Mouse (Mus musculus) heart, adult 2 months (tissue): Measurements from ENCODE around the gene Ptprn2. TPM values are rescaled to one million over a fixed set of nuclear protein-coding genes. Genes with fewer than 3 reads are reported as not detected.

Experiments
- DNase-seq, 2 experiments: peaks; one replicate each; pipeline ENCODE4 v3.0.0; 2021
- H3K27ac ChIP-seq: fragments of 200-600 bp; 2 replicates; pipeline ENCODE4 v1.8.1; 2022
- H3K27me3 ChIP-seq: fragments of 200-500 bp; 2 replicates; pipeline ENCODE4 v1.6.1; 2012; ENCODE audit warnings: mild to moderate bottlenecking, low read length, inconsistent platforms, mixed read lengths; ENCODE audit not compliant: control insufficient read depth, insufficient read depth
- H3K36me3 ChIP-seq: fragments of 200-500 bp; 2 replicates; pipeline ENCODE4 v1.6.1; 2012; ENCODE audit warnings: low read length, inconsistent platforms; ENCODE audit not compliant: control insufficient read depth, insufficient read depth
- H3K4me1 ChIP-seq: fragments of 200-500 bp; 2 replicates; pipeline ENCODE4 v1.6.1; 2011; ENCODE audit warnings: low read length; ENCODE audit not compliant: control insufficient read depth, insufficient read depth
- H3K4me3 ChIP-seq: fragments of 200-600 bp; 2 replicates; pipeline ENCODE4 v1.8.1; 2022
- H3K79me2 ChIP-seq: fragments of 200-500 bp; replicated peaks from 2 replicates; pipeline ENCODE4 v1.6.1; 2012; ENCODE audit warnings: mild to moderate bottlenecking, inconsistent platforms, low read length, moderate library complexity, mixed read lengths; ENCODE audit not compliant: control insufficient read depth, insufficient read depth
- H3K9ac ChIP-seq: fragments of 200-500 bp; 2 replicates; pipeline ENCODE4 v1.6.1; 2012; ENCODE audit warnings: low read depth, mild to moderate bottlenecking, control low read depth, inconsistent platforms, low read length, mixed read lengths
- CTCF ChIP-seq: fragments of 200-600 bp; IDR thresholded peaks from 2 replicates; pipeline ENCODE4 v1.8.1; 2022; ENCODE audit warnings: antibody characterized with exemption, mild to moderate bottlenecking, moderate library complexity
- EP300 ChIP-seq: fragments of 200-500 bp; IDR thresholded peaks from 2 replicates; pipeline ENCODE4 v1.6.1; 2011; ENCODE audit warnings: low read depth, low read length, control low read depth; ENCODE audit not compliant: insufficient read depth
- POLR2A ChIP-seq: fragments of 200-500 bp; IDR thresholded peaks from 2 replicates; pipeline ENCODE4 v1.6.1; 2011; ENCODE audit warnings: mild to moderate bottlenecking, low read depth, low read length, control low read depth; ENCODE audit not compliant: insufficient read depth
- WGBS: fragments of 180-500 bp; shearing (Covaris S2); methylation state at CpG from one replicate; pipeline ENCODE4 v1.1.7; 2018; 5-methylcytosine and 5-hydroxymethylcytosine counted together
- intact Hi-C: fragments of 180-260 bp; cut with DNase I; formaldehyde crosslinking; loops from one replicate; pipeline ENCODE4 v1.15.1; 2025
- polyA plus RNA-seq: library from polyadenylated mRNA; depleted of rRNA; stranded (reverse); fragments of >200 nt; gene quantifications from 2 replicates; pipeline ENCODE4 v1.2.3, GENCODE M21; 2012
- total RNA-seq, 2 experiments: library from RNA; stranded (reverse); gene quantifications; 2 replicates each; pipeline ENCODE4 v1.2.3; 2021

Gene Ptprn2
- total and polyA plus RNA-seq, 3 experiments = 0.21 to 0.23 TPM; not detected in 1

GRCm38 (mm10) chr12:117049829-117050228, 564.3 kb downstream of the Ptprn2 start:
- Histone ChIP-seq H3K9ac (no peak overlapping the region), H3K4me3 (no peak overlapping the region), H3K27me3 (no peaks in the 10 kb centered on the region), H3K36me3 (no peaks in the 10 kb centered on the region), H3K4me1 (no peaks in the 10 kb centered on the region), H3K27ac (no peak overlapping the region), H3K79me2 (no peaks in the 10 kb centered on the region)
- 80% methylated on average over 10 of the region's 10 CpGs for WGBS
- intact Hi-C loops = no loop called here
- DNase-seq = no peak
- TF ChIP-seq CTCF (no peak), POLR2A (no peak), EP300 (no peak)

DNA sequence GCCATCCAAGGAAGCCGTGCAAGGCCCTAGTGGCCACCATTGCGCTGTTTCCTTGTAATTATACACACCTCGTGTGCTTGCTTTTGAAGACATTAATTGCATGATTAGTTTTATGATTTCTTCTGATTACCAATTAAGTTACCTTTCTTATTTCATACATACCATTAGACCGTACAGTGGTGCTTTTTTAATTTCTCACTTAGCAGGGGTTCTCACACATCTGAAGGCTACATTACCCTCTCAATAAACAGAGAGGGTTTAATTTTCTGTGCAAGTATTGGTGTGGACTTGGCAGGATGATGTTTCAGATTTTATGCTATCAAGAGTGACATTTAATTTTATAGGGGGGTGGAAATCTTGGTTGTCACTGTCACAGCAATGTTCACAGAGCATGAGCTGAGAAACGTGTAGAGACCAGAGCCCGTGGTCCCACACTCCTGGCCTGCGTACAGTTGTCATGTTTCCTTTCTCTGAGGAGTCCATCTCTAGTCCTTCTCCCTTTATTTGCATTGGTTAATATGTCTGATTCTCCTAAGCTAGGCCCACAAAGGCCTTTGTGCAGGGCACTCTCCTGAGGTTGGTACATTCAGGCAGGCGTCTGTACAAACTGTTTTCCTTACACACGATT, 567.8 kb downstream of the Ptprn2 start:
- Histone ChIP-seq H3K4me3 (no peak overlapping the region), H3K9ac (no peak overlapping the region), H3K4me1 (no peaks in the 10 kb centered on the region), H3K27me3 (no peaks in the 10 kb centered on the region), H3K27ac (no peak overlapping the region), H3K79me2 (no peaks in the 10 kb centered on the region), H3K36me3 (no peaks in the 10 kb centered on the region)
- TF ChIP-seq POLR2A (no peak), CTCF (no peak), EP300 (no peak)
- WGBS = 84% methylated on average over 9 of the region's 9 CpGs
- intact Hi-C loops = no loop called here
- no peak for DNase-seq

DNA sequence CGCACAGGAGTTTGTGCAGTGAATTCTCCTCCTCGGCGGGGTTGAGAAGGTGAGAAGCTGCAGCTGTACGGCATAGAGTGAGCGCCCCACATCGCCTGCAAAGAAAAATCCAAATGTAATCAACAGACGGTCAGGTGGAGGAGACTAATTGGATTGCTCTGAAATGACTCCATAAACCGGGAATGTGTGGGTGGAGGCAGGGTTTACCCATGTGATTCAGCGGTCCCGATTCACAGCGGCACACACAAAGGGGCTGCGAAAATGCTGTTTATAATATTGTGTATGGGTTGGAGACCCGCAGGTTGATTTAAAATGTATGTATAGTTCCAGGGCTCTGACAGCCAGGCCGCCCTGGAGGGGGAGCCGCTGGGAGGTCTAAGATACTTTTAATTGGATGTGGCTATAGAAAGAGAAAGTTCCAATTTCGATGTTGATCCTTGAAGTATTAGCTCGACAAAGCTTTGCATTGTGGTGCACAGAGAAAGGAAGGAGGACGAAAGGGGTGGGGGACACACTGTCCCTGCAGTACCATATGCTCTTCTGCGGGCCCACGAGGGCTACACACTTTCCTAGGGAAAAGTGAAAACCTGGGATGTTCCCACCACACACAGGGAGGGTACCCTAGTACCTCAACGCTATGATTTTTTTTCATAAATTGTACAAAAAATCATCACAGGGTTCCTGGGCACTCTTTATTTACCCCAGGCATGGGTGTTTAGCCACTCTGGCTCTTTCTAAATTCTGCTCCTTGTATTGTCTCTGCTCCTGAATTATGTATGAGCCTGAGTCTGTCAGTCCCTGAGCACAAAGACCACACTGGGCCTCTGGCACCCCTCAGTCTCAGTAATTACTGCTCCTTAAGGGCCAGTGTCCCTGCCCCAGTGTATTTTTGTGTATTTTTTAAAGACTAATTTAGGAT, 568.6 kb downstream of the Ptprn2 start:
- Histone ChIP-seq H3K9ac (no peak overlapping the region), H3K27me3 (no peaks in the 10 kb centered on the region), H3K27ac (no peak overlapping the region), H3K4me1 (no peaks in the 10 kb centered on the region), H3K36me3 (no peaks in the 10 kb centered on the region), H3K4me3 (no peak overlapping the region), H3K79me2 (no peaks in the 10 kb centered on the region)
- no peak for DNase-seq
- intact Hi-C loops = no loop called here
- TF ChIP-seq POLR2A = no peak
- TF ChIP-seq EP300 = no peak
- TF ChIP-seq CTCF = no peak
- 56% methylated on average over 21 of the region's 21 CpGs for WGBS

DNA sequence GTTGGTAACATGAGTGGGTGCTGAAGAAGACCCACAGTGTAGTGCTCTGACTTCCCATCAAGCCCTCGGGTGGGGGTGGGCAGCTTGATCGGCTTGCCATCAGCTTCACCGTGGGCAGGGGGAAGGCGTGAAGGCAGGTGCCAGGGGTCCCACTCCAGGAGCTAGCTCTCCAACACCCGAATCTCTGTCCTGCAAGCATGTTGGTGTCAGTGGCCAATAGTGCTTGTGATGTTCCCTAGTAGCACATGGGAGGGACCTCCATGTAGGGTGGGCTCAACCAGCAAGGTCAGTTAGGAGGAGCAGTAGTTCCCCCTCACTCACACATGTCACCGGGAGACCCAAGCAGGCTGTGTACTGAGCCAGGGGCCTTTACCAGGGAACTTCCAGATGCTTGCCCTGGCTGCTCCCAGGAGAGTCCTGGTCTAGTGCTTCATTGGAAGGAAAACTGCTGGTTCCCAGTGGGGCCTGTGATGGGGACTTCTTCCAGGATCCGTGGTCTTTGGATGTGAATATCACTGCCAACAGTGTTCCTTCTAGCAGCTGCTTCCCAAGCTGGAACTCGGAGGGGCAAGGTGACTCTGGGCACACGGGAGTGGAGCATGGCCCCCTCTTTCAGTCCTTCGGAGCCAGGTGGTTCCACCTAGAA, 569.5 kb downstream of the Ptprn2 start:
- WGBS = 83% methylated on average over 10 of the region's 10 CpGs
- TF ChIP-seq POLR2A = no peak
- no peak for TF ChIP-seq EP300
- no peak for TF ChIP-seq CTCF
- Histone ChIP-seq H3K9ac (no peak overlapping the region), H3K27me3 (no peaks in the 10 kb centered on the region), H3K27ac (no peak overlapping the region), H3K4me3 (no peak overlapping the region), H3K4me1 (no peaks in the 10 kb centered on the region), H3K79me2 (no peaks in the 10 kb centered on the region), H3K36me3 (no peaks in the 10 kb centered on the region)
- no peak for DNase-seq
- intact Hi-C loops = no loop called here

DNA sequence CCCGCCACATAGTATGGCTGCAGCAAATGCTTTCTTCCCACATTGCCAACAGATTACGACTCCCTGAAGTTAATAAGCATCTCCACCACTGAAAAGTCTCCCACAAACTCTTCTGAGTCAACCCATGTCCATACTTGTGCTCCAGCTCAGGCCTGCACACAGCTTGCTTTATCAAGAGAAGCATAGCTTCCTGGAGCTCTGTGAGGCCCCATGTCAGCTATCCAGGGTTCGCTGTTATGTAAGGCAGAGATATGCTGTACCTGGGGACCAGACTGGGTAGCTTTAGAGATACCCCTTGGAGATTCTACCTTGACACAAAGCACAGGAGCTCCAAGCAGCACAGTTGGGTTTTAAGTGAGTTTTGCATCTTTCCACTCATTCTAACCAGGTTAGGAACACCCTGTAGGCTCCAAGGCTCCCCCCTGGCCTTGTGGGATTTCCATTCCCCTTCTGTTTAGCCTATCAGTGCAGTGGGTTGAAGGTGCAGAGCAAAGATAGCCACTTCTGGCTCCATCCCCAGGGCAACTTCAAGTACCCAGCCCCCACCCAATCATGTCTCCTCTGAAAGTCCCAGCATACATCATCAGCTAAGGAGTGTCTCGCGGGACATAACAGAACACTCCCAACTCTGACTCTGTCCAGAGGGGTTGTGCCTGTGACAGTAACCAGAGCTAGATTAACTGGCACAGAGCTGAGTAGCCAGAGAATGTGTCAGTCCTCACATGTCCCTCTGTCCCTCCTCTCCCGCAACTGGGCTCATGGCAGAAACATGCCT, 572.9 kb downstream of the Ptprn2 start:
- intact Hi-C loops = no loop called here
- TF ChIP-seq EP300 (no peak), CTCF (no peak), POLR2A (no peak)
- DNase-seq = no peak
- H3K27me3 ChIP-seq = no peaks in the 10 kb centered on the region
- H3K9ac ChIP-seq = no peak overlapping the region
- H3K27ac ChIP-seq = no peak overlapping the region
- no peak overlapping the region for H3K4me3 ChIP-seq
- no peaks in the 10 kb centered on the region for H3K4me1 ChIP-seq
- no peaks in the 10 kb centered on the region for H3K36me3 ChIP-seq
- 59% methylated on average over 6 of the region's 6 CpGs for WGBS
- H3K79me2 ChIP-seq = no peaks in the 10 kb centered on the region
